Mouse (Mus musculus) spleen, adult 2 months (tissue): ENCODE data around the gene Crtap.
"Not testable (repeated sequence)": the region's sequence is repeated elsewhere in the genome, so short reads cannot be mapped to it uniquely, and the experiment has no call there.

Source experiments
- CTCF ChIP-seq: fragments of 200-500 bp; IDR thresholded peaks from 2 replicates; pipeline ENCODE4 v1.5.1; 2011; ENCODE audit warnings: mild to moderate bottlenecking, inconsistent platforms; ENCODE audit not compliant: insufficient read depth, insufficient read length, insufficient replicate concordance; ENCODE audit errors: extremely low read depth
- POLR2A ChIP-seq: fragments of 200-500 bp; IDR thresholded peaks from 2 replicates; pipeline ENCODE4 v1.6.1; 2011; ENCODE audit warnings: low read depth, low read length, inconsistent platforms

GRCm38 (mm10) chr9:114329855-114330254 lies 60.6 kb downstream of the Crtap start, which contains the start of gene Bcl2a1c:
- TF ChIP-seq POLR2A, CTCF: not testable (repeated sequence)
